Mouse (Mus musculus): ENCODE measurements around the gene Lsm2. TPM values are rescaled to one million over a fixed set of nuclear protein-coding genes. Genes with fewer than 3 reads are reported as not detected.
"Not testable (repeated sequence)": the region's sequence is repeated elsewhere in the genome, so short reads cannot be mapped to it uniquely, and the experiment has no call there.

The Lsm2 gene
- polyA plus RNA-seq, 1 experiment from 2014 or later, result 216 TPM

- Histone ChIP-seq H3K4me3 (ENCODE audit: low read depth, low read length) (peak within 1 kb of the TSS; percentile 87), H3K4me2 (ENCODE audit: low read length) (peak within 1 kb of the TSS; percentile 90), H3K9me3 (ENCODE audit: control insufficient read depth, low read length) (no peaks in the 10 kb centered on the region), H3K27ac (ENCODE audit: low read depth) (peak within 1 kb of the TSS; percentile 92), H3K9ac (ENCODE audit: low read length) (peak within 1 kb of the TSS; percentile 92), H3K36me3 (ENCODE audit: control insufficient read depth, insufficient read depth, low read length) (peaks cover 33% of the 10 kb centered on the region), H3K4me1 (replicated peaks; ENCODE audit: control insufficient read depth, insufficient read depth, low read length) (peaks cover 29% of the 10 kb centered on the region), H3K27me3 (replicated peaks; ENCODE audit: control insufficient read depth, insufficient read depth, low read length) (no peaks in the 10 kb centered on the region)
- ATAC-seq (replicated peaks; ENCODE audit: low FRiP score, low TSS enrichment, low read depth) (peak; percentile 93), DNase-seq (ENCODE audit: low spot score) (peak; percentile 98)
- under 1% methylated on average over 82 of the region's 83 CpGs for WGBS
These were observed 19.2 kb downstream of the Lsm2 start, which contains the start of gene Vars for GRCm38 (mm10) chr17:35000717-35001451. Vars (plus strand) TSS chr17:35000987.

GRCm38 (mm10) chr17:35001452-35002152 is 19.9 kb downstream of the Lsm2 start:
- H3K36me3 ChIP-seq (ENCODE audit: control insufficient read depth, insufficient read depth, low read length), result peaks cover 39% of the 10 kb centered on the region
- WGBS, result 0% methylated on average over 35 of the region's 35 CpGs
- H3K4me3 ChIP-seq (ENCODE audit: low read depth, low read length), result peak overlapping the region; percentile 87
- peak overlapping the region; percentile 92 for H3K9ac ChIP-seq (ENCODE audit: low read length)
- H3K4me1 ChIP-seq (replicated peaks; ENCODE audit: control insufficient read depth, insufficient read depth, low read length), result peaks cover 29% of the 10 kb centered on the region
- H3K27ac ChIP-seq (ENCODE audit: low read depth), result peak overlapping the region; percentile 92
- DNase-seq (ENCODE audit: low spot score), result no peak
- ATAC-seq (replicated peaks; ENCODE audit: low FRiP score, low TSS enrichment, low read depth), result no peak; the same call in 1 of the 2 replicates
- H3K9me3 ChIP-seq (ENCODE audit: control insufficient read depth, low read length), result no peaks in the 10 kb centered on the region
- peak overlapping the region; percentile 90 for H3K4me2 ChIP-seq (ENCODE audit: low read length)
- H3K27me3 ChIP-seq (replicated peaks; ENCODE audit: control insufficient read depth, insufficient read depth, low read length), result no peaks in the 10 kb centered on the region

- ATAC-seq (replicated peaks; ENCODE audit: low FRiP score, low TSS enrichment, low read depth) (no peak), DNase-seq (ENCODE audit: low spot score) (no peak)
- WGBS, result 7% methylated on average over 12 of the region's 12 CpGs
- H3K36me3 ChIP-seq (ENCODE audit: control insufficient read depth, insufficient read depth, low read length), result peaks cover 45% of the 10 kb centered on the region
- H3K9me3 ChIP-seq (ENCODE audit: control insufficient read depth, low read length), result no peaks in the 10 kb centered on the region
- H3K27ac ChIP-seq (ENCODE audit: low read depth), result peak overlapping the region; percentile 92; the same call in 1 of the 2 replicates
- H3K4me1 ChIP-seq (replicated peaks; ENCODE audit: control insufficient read depth, insufficient read depth, low read length), result peaks cover 25% of the 10 kb centered on the region
- peak overlapping the region; percentile 92 for H3K9ac ChIP-seq (ENCODE audit: low read length)
- H3K4me2 ChIP-seq (ENCODE audit: low read length), result peak overlapping the region; percentile 90
- H3K4me3 ChIP-seq (ENCODE audit: low read depth, low read length), result peak overlapping the region; percentile 87
- H3K27me3 ChIP-seq (replicated peaks; ENCODE audit: control insufficient read depth, insufficient read depth, low read length), result no peaks in the 10 kb centered on the region
These were observed 20.6 kb downstream of the Lsm2 start for GRCm38 (mm10) chr17:35002153-35002865.

GRCm38 (mm10) chr17:35003022-35003838 is 21.6 kb downstream of the Lsm2 start:
- ATAC-seq (replicated peaks; ENCODE audit: low FRiP score, low TSS enrichment, low read depth) (no peak), DNase-seq (ENCODE audit: low spot score) (no peak)
- peak overlapping the region; percentile 92; the same call in 1 of the 2 replicates for H3K9ac ChIP-seq (ENCODE audit: low read length)
- H3K36me3 ChIP-seq (ENCODE audit: control insufficient read depth, insufficient read depth, low read length), result peaks cover 47% of the 10 kb centered on the region
- H3K4me3 ChIP-seq (ENCODE audit: low read depth, low read length), result peak overlapping the region; percentile 87; the same call in 1 of the 2 replicates
- peaks cover 25% of the 10 kb centered on the region for H3K4me1 ChIP-seq (replicated peaks; ENCODE audit: control insufficient read depth, insufficient read depth, low read length)
- no peaks in the 10 kb centered on the region for H3K9me3 ChIP-seq (ENCODE audit: control insufficient read depth, low read length)
- H3K4me2 ChIP-seq (ENCODE audit: low read length), result peak overlapping the region; percentile 90
- no peak overlapping the region; the same call in 1 of the 2 replicates for H3K27ac ChIP-seq (ENCODE audit: low read depth)
- no peaks in the 10 kb centered on the region for H3K27me3 ChIP-seq (replicated peaks; ENCODE audit: control insufficient read depth, insufficient read depth, low read length)
- WGBS, result 55% methylated on average over 9 of the region's 9 CpGs

GRCm38 (mm10) chr17:35004075-35004717 is 22.5 kb downstream of the Lsm2 start:
- peaks cover 51% of the 10 kb centered on the region for H3K36me3 ChIP-seq (ENCODE audit: control insufficient read depth, insufficient read depth, low read length)
- ATAC-seq (replicated peaks; ENCODE audit: low FRiP score, low TSS enrichment, low read depth) (no peak), DNase-seq (ENCODE audit: low spot score) (no peak)
- H3K4me2 ChIP-seq (ENCODE audit: low read length), result no peak overlapping the region
- no peaks in the 10 kb centered on the region for H3K9me3 ChIP-seq (ENCODE audit: control insufficient read depth, low read length)
- WGBS, result 96% methylated on average over 17 of the region's 17 CpGs
- H3K27me3 ChIP-seq (replicated peaks; ENCODE audit: control insufficient read depth, insufficient read depth, low read length), result no peaks in the 10 kb centered on the region
- no peak overlapping the region for H3K27ac ChIP-seq (ENCODE audit: low read depth)
- H3K4me1 ChIP-seq (replicated peaks; ENCODE audit: control insufficient read depth, insufficient read depth, low read length), result peaks cover 23% of the 10 kb centered on the region
- H3K9ac ChIP-seq (ENCODE audit: low read length), result no peak overlapping the region
- no peak overlapping the region for H3K4me3 ChIP-seq (ENCODE audit: low read depth, low read length)

GRCm38 (mm10) chr17:35005158-35005557 is 23.5 kb downstream of the Lsm2 start:
- DNase-seq (ENCODE audit: low spot score), result no peak
- no peak overlapping the region for H3K4me2 ChIP-seq (ENCODE audit: low read length)
- ATAC-seq (replicated peaks; ENCODE audit: low FRiP score, low TSS enrichment, low read depth), result no peak
- H3K27ac ChIP-seq (ENCODE audit: low read depth), result no peak overlapping the region
- WGBS, result 96% methylated on average over 9 of the region's 10 CpGs
- no peak overlapping the region for H3K9ac ChIP-seq (ENCODE audit: low read length)
- no peaks in the 10 kb centered on the region for H3K27me3 ChIP-seq (replicated peaks; ENCODE audit: control insufficient read depth, insufficient read depth, low read length)
- peaks cover 60% of the 10 kb centered on the region for H3K36me3 ChIP-seq (ENCODE audit: control insufficient read depth, insufficient read depth, low read length)
- H3K4me3 ChIP-seq (ENCODE audit: low read depth, low read length), result no peak overlapping the region
- H3K4me1 ChIP-seq (replicated peaks; ENCODE audit: control insufficient read depth, insufficient read depth, low read length), result peaks cover 15% of the 10 kb centered on the region
- H3K9me3 ChIP-seq (ENCODE audit: control insufficient read depth, low read length), result no peaks in the 10 kb centered on the region

GRCm38 (mm10) chr17:35005902-35006301 is 24.2 kb downstream of the Lsm2 start:
- peaks cover 68% of the 10 kb centered on the region for H3K36me3 ChIP-seq (ENCODE audit: control insufficient read depth, insufficient read depth, low read length)
- not testable (repeated sequence) for H3K4me3 ChIP-seq (ENCODE audit: low read depth, low read length)

More at GRCm38 (mm10) chr17:35005902-35006301, 24.2 kb downstream of the Lsm2 start:
- H3K4me1 ChIP-seq (replicated peaks; ENCODE audit: control insufficient read depth, insufficient read depth, low read length), result peaks cover 15% of the 10 kb centered on the region
- H3K9me3 ChIP-seq (ENCODE audit: control insufficient read depth, low read length); H3K27ac ChIP-seq (ENCODE audit: low read depth); H3K4me2 ChIP-seq (ENCODE audit: low read length); H3K9ac ChIP-seq (ENCODE audit: low read length); H3K27me3 ChIP-seq (replicated peaks; ENCODE audit: control insufficient read depth, insufficient read depth, low read length); ATAC-seq (replicated peaks; ENCODE audit: low FRiP score, low TSS enrichment, low read depth); DNase-seq (ENCODE audit: low spot score): not testable (repeated sequence)
- WGBS, result 93% methylated on average over 4 of the region's 5 CpGs
